Mouse (Mus musculus) intestine, postnatal 0 days (tissue): ENCODE results near the gene Cyp2a22. TPM values are rescaled to one million over a fixed set of nuclear protein-coding genes. Genes with fewer than 3 reads are reported as not detected.
"Not testable (repeated sequence)": the region's sequence is repeated elsewhere in the genome, so short reads cannot be mapped to it uniquely, and the experiment has no call there.

ENCODE experiments used
- ATAC-seq: fragments of 200-750 bp; cut with Nextera tagmentation; 2 replicates; pipeline ENCODE4 v1.8.0; 2017; ENCODE audit warnings: mild to moderate bottlenecking, moderate TSS enrichment, moderate library complexity
- H3K27ac ChIP-seq: fragments of 300-500 bp; sonication (generic); 2 replicates; pipeline ENCODE4 v1.5.1; 2014; ENCODE audit warnings: mild to moderate bottlenecking, low read depth, low read length, moderate library complexity
- H3K27me3 ChIP-seq: fragments of 300-500 bp; sonication (generic); replicated peaks from 2 replicates; pipeline ENCODE4 v1.6.1; 2014; ENCODE audit warnings: low read length, mixed read lengths; ENCODE audit not compliant: control insufficient read depth, insufficient read depth
- H3K36me3 ChIP-seq: fragments of 300-500 bp; sonication (generic); 2 replicates; pipeline ENCODE4 v1.6.1; 2014; ENCODE audit warnings: mild to moderate bottlenecking, moderate library complexity; ENCODE audit not compliant: control insufficient read depth, insufficient read depth
- H3K4me1 ChIP-seq: fragments of 300-500 bp; sonication (generic); replicated peaks from 2 replicates; pipeline ENCODE4 v1.6.1; 2014; ENCODE audit warnings: antibody characterized with exemption, low read length, mixed read lengths; ENCODE audit not compliant: control insufficient read depth, insufficient read depth
- H3K4me2 ChIP-seq: fragments of 300-500 bp; sonication (generic); replicated peaks from 2 replicates; pipeline ENCODE4 v1.6.1; 2014; ENCODE audit warnings: low read depth, mild to moderate bottlenecking, moderate library complexity
- H3K4me3 ChIP-seq: fragments of 300-500 bp; sonication (generic); 2 replicates; pipeline ENCODE4 v1.5.1; 2014; ENCODE audit warnings: low read depth, low read length
- H3K9ac ChIP-seq: fragments of 300-500 bp; sonication (generic); 2 replicates; pipeline ENCODE4 v1.6.1; 2014; ENCODE audit warnings: mild to moderate bottlenecking, low read depth, low read length
- H3K9me3 ChIP-seq: fragments of 300-500 bp; sonication (generic); 2 replicates; pipeline ENCODE4 v1.6.1; 2016; ENCODE audit warnings: mixed run types; ENCODE audit not compliant: control insufficient read depth
- CTCF ChIP-seq: sonication (generic); IDR thresholded peaks from 2 replicates; pipeline ENCODE4 v1.5.1; 2016; ENCODE audit warnings: low read depth, mild to moderate bottlenecking, control low read depth, antibody characterized with exemption, moderate library complexity
- WGBS: fragments of 180-500 bp; shearing (Covaris S2); extraction: QIAGEN DNeasy Blood & Tissue Kit; methylation state at CpG from one replicate; pipeline ENCODE4 v1.1.7; 2014; 5-methylcytosine and 5-hydroxymethylcytosine counted together
- polyA plus RNA-seq: library from polyadenylated mRNA; unstranded; fragments of >200 nt; fragmentation: Nextera tagmentation; extraction: Ambion mirVana; gene quantifications from 2 replicates; pipeline ENCODE4 v1.2.1, GENCODE M21; 2015

Gene Cyp2a22
- not detected in 2 replicates for polyA plus RNA-seq

DNA sequence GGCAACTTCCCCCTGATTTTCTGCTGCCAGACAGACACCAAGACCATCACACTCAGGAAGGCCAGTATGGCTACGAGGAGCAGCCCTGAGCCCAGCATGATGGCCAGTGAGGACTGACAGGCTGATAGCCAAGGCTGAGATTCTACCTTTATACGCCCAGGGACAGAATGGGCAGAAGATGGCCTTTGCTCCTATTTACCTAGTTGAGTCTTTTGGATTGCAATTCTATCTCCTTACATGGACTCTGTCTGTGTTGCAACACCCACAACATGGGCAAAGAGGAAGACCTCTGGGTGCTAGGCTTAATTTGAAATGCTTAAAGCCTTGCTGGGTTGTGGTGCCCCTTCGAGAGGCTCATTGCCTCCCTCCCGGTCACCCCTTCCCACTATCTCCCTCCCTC lies at the start of gene Cyp2a22:
Gene Cyp2a22 (minus strand): TSS at position 123 of the 400 bp plus-strand sequence.
- Histone ChIP-seq H3K27me3 (no peaks in the 10 kb centered on the region), H3K9me3 (no peaks in the 10 kb centered on the region), H3K9ac (no peak within 1 kb of the TSS), H3K36me3 (no peaks in the 10 kb centered on the region), H3K4me3 (no peak within 1 kb of the TSS), H3K27ac (no peak within 1 kb of the TSS), H3K4me1 (no peaks in the 10 kb centered on the region), H3K4me2 (no peak within 1 kb of the TSS)
- ATAC-seq: no peak
- TF ChIP-seq CTCF: no peak
- WGBS: 81% methylated on average over 4 of the region's 4 CpGs

DNA sequence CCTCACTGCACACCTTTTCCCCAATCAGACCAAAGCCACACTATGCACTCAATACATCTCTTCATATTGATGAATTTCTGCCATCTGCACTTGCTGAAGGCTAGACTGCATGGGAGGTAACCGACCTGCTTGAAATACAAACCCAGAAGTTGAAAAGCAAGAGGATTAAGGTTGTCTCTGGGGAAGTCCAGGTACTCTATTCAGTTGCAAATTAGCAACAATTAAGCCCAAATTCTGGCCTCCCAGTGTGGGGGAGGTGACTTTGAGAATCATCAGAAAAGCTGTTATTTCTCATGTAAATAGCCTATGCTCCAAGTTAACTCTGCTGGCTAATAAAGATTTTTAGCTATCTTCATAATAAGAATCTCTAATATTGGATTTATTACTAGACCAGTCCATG lies 44.0 kb upstream of the Cyp2a22 start:
- not testable (repeated sequence) for H3K9ac ChIP-seq, ATAC-seq, H3K27me3 ChIP-seq, H3K4me3 ChIP-seq, H3K27ac ChIP-seq, H3K4me1 ChIP-seq, H3K9me3 ChIP-seq, H3K36me3 ChIP-seq, H3K4me2 ChIP-seq
- WGBS: 46% methylated on average over 1 of the region's 1 CpGs

DNA sequence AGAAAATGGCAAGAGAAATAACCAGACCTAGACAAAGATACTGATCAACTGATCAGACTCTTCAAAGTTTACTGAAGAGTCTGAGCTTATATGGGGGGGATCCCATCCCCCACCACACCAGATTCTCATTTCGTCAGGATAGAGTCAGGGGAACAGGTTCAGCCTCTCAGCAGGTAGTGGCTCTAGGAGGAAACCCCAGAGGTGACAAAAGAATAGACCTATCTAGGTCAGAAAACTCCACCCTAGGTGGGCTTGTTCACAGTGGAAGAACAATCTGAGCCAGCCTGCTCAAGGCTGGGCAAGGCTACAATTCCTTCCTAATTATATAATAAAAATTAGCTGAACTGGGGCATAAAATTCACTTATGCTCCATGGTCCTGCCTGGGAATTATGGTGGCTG lies 43.4 kb upstream of the Cyp2a22 start:
- TF ChIP-seq CTCF: no peak
- no peak for ATAC-seq
- H3K9me3 ChIP-seq: no peaks in the 10 kb centered on the region
- no peak overlapping the region for H3K4me2 ChIP-seq
- no peaks in the 10 kb centered on the region for H3K27me3 ChIP-seq
- no peak overlapping the region for H3K27ac ChIP-seq
- no peak overlapping the region for H3K4me3 ChIP-seq
- H3K36me3 ChIP-seq: no peaks in the 10 kb centered on the region
- no peaks in the 10 kb centered on the region for H3K4me1 ChIP-seq
- 28% methylated on average over 1 of the region's 1 CpGs for WGBS
- H3K9ac ChIP-seq: no peak overlapping the region

DNA sequence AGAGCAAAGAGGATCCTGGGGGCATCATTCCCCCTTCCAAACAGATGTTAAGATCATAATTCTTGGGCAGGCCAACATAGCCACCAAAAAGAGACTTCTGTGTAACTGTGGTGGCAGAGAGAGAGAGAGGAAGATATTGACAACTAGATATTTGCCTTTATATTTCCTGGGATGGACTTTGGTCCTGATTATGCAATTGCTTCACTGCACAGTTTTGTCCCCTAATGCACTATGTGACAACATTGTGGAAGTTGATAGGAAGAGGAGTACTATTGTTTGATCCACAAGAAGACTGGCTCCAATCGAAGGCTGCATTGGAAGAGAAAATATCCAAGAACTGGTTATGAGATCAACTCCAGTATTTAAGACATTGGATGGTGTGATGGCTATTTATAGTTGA lies 42.8 kb upstream of the Cyp2a22 start:
- H3K4me3 ChIP-seq, H3K27me3 ChIP-seq, H3K36me3 ChIP-seq, H3K4me2 ChIP-seq, ATAC-seq, H3K9me3 ChIP-seq, H3K4me1 ChIP-seq, H3K27ac ChIP-seq, H3K9ac ChIP-seq: not testable (repeated sequence)
- 55% methylated on average over 1 of the region's 1 CpGs for WGBS

DNA sequence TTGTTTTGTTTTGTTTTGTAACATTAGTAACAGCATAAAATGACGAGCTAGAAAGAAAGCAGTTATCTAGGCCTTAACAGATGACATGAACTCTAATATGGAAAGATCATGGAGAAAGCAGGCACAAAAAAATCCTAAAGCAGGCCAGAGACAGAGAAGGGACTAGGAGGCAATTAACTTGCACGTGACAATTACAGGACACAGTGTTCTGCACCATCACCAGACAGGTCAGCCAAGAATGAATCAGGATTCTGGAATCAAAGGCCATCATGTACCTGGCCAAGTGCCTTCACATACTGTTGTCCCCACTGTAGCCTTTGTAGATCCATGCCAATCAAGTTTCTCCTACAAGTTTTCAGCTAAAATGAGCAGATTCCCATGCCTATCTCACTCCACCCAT lies 42.3 kb upstream of the Cyp2a22 start:
- not testable (repeated sequence) for H3K27me3 ChIP-seq, H3K27ac ChIP-seq, H3K9me3 ChIP-seq, ATAC-seq, H3K9ac ChIP-seq, H3K4me1 ChIP-seq, H3K4me3 ChIP-seq, H3K36me3 ChIP-seq, H3K4me2 ChIP-seq
- 80% methylated on average over 2 of the region's 2 CpGs for WGBS

DNA sequence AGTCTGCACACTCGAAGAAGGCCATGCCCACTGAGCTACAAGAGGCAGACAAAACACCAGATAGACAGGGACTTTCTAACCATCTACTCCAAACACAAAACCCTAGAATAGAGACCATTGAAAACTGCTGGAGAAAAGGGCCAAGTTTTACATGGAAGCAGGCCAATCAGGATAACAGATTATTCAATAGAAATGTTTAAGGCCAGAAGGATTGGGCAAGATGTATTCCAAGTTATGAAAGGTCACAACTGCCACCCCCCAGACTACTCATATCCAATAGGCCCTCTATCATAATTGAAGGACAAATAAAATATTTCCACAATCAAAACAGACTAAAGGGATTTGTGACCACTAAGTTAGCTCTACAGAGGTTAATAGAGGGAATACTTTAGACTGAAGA lies 23.2 kb upstream of the Cyp2a22 start:
- H3K27ac ChIP-seq, H3K4me2 ChIP-seq, H3K4me3 ChIP-seq, H3K9me3 ChIP-seq, H3K9ac ChIP-seq, H3K36me3 ChIP-seq, H3K27me3 ChIP-seq, ATAC-seq, H3K4me1 ChIP-seq: not testable (repeated sequence)
- WGBS: 67% methylated on average over 1 of the region's 1 CpGs

DNA sequence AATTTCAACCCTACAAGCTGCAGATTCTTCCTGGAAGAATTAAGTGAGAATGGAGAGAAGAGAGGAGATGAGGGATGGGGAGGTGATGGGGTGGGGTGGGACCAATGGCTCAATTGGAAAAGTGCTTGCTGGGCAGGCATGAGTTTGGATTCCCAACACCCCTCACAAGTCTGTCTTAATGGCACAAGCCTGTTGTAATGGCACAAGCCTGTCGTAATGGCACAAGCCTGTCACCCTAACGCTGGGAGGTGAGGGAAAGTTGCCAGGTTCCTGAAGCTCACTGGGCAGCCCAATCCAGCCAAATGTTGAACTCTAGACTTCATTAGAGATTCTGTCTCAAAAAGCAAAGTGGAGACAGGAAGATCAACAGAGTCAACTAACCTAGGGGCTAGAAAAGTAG lies 14.1 kb upstream of the Cyp2a22 start:
- WGBS: 100% methylated on average over 1 of the region's 2 CpGs
- ATAC-seq, H3K27ac ChIP-seq, H3K27me3 ChIP-seq, H3K4me2 ChIP-seq, H3K4me3 ChIP-seq, H3K9me3 ChIP-seq, H3K9ac ChIP-seq, H3K36me3 ChIP-seq, H3K4me1 ChIP-seq: not testable (repeated sequence)

DNA sequence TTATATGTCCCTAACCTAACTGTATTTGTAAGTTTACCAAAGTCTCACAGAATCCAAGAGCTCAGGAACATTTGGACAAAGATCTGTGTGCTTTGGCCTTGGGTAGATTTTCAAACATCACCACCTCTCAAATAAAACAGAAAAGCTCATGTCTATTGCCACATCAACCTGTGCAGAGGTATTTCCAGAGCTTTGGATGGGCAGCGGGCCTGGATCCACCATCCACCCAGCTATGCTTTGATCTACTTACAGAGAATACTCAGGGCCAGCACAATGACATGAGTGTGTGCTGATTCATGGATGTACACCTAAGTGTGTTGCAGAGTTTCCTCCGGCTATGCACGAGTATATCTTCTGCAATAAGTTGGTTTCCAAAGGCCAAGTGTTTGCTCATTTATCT lies 13.5 kb upstream of the Cyp2a22 start:
- H3K27me3 ChIP-seq, H3K4me1 ChIP-seq, H3K4me2 ChIP-seq, H3K4me3 ChIP-seq, H3K9ac ChIP-seq, H3K9me3 ChIP-seq, ATAC-seq, H3K36me3 ChIP-seq, H3K27ac ChIP-seq: not testable (repeated sequence)
- 78% methylated on average over 3 of the region's 3 CpGs for WGBS

DNA sequence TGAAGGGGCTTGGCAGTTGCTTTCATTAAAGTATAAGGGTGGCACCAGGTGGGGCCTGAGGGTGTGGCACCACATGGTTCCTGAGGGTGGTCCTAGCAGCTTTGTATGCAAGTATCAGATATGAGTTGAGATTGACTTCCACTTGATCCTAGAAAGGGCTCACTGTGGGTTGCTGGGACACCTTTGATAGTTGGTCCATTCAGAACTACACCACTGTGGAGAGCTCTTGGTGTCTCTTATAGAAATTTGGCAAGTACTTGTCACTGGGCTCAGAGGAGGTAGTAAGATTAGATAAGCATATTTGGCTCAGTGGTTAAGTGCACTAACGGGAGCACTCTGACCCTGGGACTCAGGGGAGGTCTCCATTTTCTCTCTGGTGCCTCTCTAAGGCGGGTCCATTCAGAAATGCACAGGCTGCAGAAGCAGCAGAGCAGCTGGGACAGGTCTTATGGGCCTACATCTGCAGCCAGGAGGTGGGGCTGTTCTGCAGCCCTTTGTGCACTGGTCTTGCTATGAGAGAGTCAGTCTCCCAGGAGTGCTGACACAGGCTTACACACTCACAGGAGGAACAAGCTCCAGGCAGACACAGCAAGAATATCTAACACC lies 2.2 kb upstream of the Cyp2a22 start:
- not testable (repeated sequence) for H3K9ac ChIP-seq, H3K9me3 ChIP-seq, H3K36me3 ChIP-seq, H3K27ac ChIP-seq, H3K4me2 ChIP-seq, H3K4me1 ChIP-seq, ATAC-seq, H3K4me3 ChIP-seq, H3K27me3 ChIP-seq
- WGBS: 44% methylated on average over 2 of the region's 2 CpGs

DNA sequence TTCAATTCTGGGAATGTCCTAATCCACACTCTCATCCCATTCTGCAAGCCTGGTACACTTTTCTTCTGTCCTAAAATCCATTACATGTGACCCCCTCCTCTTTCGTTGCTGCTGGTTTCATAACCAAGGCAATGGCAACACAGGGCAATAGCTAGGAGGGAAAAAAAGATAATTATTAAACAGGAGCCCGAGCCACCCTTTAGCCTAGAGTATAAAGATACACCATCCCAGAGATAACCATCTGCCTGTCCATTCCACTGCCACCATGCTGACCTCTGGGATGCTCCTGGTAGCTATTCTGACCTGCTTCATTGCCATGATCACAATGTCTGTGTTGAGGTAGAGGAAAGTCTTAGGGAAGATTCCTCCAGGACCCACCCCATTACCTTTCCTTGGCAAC lies 22.1 kb downstream of the Cyp2a22 start:
- H3K9ac ChIP-seq, H3K27me3 ChIP-seq, H3K36me3 ChIP-seq, H3K27ac ChIP-seq, H3K4me2 ChIP-seq, H3K9me3 ChIP-seq, H3K4me3 ChIP-seq, H3K4me1 ChIP-seq, ATAC-seq: not testable (repeated sequence)
- WGBS: 39% methylated on average over 2 of the region's 2 CpGs
